Mouse (Mus musculus) T-cell, adult 2 months (primary cell): Measurements from ENCODE around the gene Gm21190.
"Not testable (repeated sequence)": the region's sequence is repeated elsewhere in the genome, so short reads cannot be mapped to it uniquely, and the experiment has no call there.

Source experiments
- DNase-seq: peaks from one replicate; pipeline ENCODE4 v3.0.0; 2022; ENCODE audit warnings: low spot score

Gm21190 gene

DNA sequence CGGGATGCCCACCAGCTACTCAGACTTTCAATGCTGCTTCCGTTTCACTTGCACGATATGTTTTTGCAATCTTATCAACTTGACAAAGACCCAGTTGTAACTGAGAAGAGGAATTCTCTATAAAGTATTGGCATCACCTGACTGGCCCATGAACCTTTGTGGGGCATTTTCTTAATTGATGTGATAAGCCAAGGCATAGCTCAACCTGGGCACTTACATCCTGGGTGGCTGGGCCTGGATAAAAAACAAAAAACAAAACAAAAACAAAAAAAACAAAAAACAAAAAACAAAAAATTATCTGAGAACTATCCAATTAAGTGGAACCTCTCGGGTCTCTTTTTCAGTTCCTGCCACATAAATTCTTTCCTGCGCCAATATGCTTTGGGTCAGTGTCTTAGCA is 40.3 kb downstream of the Gm21190 start:
- DNase-seq: no peak

DNA sequence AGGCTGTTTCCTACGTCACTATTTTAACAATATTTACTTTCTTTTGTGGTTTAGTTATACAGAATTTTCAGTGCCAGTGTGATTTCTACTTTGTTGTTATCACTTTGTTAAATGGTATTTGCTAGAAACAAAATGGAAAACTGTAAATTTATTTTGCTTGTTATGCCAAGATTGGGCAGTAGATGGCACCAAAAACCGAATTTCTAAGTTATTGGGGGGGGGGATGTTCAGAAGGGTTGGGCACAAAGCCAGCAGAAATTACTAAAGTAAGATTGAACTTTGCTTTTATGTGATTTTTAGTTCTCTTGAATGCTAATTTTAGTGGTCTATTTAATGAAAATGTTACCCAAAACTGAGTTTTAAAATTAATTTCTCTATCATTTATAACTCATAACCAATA is 44.4 kb downstream of the Gm21190 start:
- not testable (repeated sequence) for DNase-seq

DNA sequence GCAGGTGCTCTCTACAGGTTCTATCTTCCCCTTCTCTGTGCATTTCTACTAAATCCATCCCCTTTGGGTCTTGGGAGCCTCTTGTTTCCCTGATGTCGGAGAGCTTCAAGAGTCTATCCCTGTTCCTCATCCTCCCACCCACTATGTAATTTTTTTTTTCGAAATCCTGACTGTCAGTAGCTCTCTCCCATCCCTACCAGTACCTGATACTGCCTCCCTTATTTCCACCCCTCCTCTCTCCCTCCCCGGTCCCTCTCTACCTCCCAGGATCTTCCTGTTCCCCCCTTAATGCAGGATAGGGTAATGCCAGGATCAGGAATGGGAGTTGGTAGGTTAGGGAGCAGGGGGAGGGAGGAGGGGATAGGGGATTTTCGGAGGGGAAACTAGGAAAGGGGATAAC is 45.4 kb downstream of the Gm21190 start:
- DNase-seq: not testable (repeated sequence)

DNA sequence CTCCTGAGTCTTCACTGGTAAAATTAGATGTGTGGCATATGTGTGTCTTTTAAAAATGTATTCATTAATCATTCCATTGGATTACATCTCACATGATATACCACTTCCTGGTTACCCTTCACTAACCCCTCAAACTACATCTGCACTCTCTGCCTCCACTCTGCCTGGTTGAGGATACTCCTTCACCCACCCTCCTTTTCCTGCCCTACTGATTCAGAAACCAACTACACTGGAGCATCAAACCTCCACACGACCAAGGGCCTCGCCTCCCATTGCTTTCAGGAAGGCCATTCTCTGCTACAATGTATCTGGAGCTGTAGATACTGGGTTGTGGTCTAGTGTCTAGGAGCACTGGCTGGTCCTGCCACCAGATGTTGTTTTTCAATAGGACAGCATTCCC is 46.2 kb downstream of the Gm21190 start:
- DNase-seq: not testable (repeated sequence)

DNA sequence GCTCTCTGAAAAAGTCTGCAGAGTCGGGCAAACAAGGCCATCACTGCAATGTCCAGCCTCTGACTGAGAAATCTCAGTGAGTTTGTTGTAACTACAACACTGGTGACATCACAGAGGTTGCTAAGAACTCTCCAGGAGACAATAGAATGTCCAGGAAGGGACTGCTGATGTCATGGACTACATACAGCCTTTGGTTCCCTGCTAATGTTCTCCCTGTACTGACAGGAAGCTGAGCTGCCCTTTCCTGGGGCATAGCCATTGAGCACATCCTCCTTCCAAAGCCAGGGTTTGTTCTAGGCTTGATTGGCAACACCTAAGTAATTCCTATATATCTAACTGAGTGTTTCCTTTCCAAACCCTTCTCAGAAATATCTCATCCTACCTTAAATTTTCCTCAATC is 52.6 kb downstream of the Gm21190 start, which contains the start of gene Gm21149:
TSS of gene Gm21149 (minus strand) at position 101 of the 400 bp plus-strand sequence.
- not testable (repeated sequence) for DNase-seq
